Mouse (Mus musculus) ovary, adult 18-20 months (tissue): Measurements from ENCODE around the gene Srprb.
"Not testable (repeated sequence)": the region's sequence is repeated elsewhere in the genome, so short reads cannot be mapped to it uniquely, and the experiment has no call there.

Source experiments
- DNase-seq: peaks from one replicate; pipeline ENCODE4 v3.0.0; 2022; ENCODE audit warnings: low spot score, mixed read lengths

Gene Srprb

GRCm38 (mm10) chr9:103208802-103209423 lies 7.0 kb upstream of the Srprb start:
- DNase-seq = no peak

- DNase-seq = peak; percentile 56
These were observed 5.9 kb upstream of the Srprb start for GRCm38 (mm10) chr9:103207846-103208245.

GRCm38 (mm10) chr9:103205786-103206185 lies 3.8 kb upstream of the Srprb start:
- no peak for DNase-seq

- no peak for DNase-seq
These were observed 13.5 kb downstream of the Srprb start for GRCm38 (mm10) chr9:103188416-103188815.

GRCm38 (mm10) chr9:103186747-103187146 lies 15.2 kb downstream of the Srprb start:
- DNase-seq = no peak

- DNase-seq = no peak
These were observed 16.0 kb downstream of the Srprb start for GRCm38 (mm10) chr9:103185946-103186345.

GRCm38 (mm10) chr9:103184855-103185254 lies 17.1 kb downstream of the Srprb start:
- DNase-seq = no peak

- DNase-seq = no peak
These were observed 20.1 kb downstream of the Srprb start for GRCm38 (mm10) chr9:103181886-103182285.

GRCm38 (mm10) chr9:103180807-103181565 lies 21.0 kb downstream of the Srprb start:
- peak; percentile 68 for DNase-seq

GRCm38 (mm10) chr9:103180303-103180702 lies 21.6 kb downstream of the Srprb start:
- DNase-seq = peak; percentile 30

GRCm38 (mm10) chr9:103175692-103176091 lies 26.2 kb downstream of the Srprb start:
- DNase-seq = no peak

- no peak for DNase-seq
These were observed 27.0 kb downstream of the Srprb start for GRCm38 (mm10) chr9:103174771-103175519.

GRCm38 (mm10) chr9:103168771-103169170 lies 33.2 kb downstream of the Srprb start:
- no peak for DNase-seq

GRCm38 (mm10) chr9:103168046-103168445 lies 33.9 kb downstream of the Srprb start:
- DNase-seq = no peak

GRCm38 (mm10) chr9:103163806-103164205 lies 38.1 kb downstream of the Srprb start:
- no peak for DNase-seq

GRCm38 (mm10) chr9:103155158-103155557 lies 46.8 kb downstream of the Srprb start:
- DNase-seq = not testable (repeated sequence)

GRCm38 (mm10) chr9:103154568-103154967 lies 47.4 kb downstream of the Srprb start:
- no peak for DNase-seq

GRCm38 (mm10) chr9:103153286-103153685 lies 48.7 kb downstream of the Srprb start:
- no peak for DNase-seq

GRCm38 (mm10) chr9:103149074-103149799 lies 52.7 kb downstream of the Srprb start:
- DNase-seq = no peak

GRCm38 (mm10) chr9:103147103-103147502 lies 54.8 kb downstream of the Srprb start:
- no peak for DNase-seq

GRCm38 (mm10) chr9:103146703-103147102 lies 55.2 kb downstream of the Srprb start:
- no peak for DNase-seq

- DNase-seq = no peak
These were observed 55.7 kb downstream of the Srprb start for GRCm38 (mm10) chr9:103146257-103146656.
